Mouse (Mus musculus): ENCODE measurements at regions not wholly inside any gene's neighbourhood (a gene's known extent, or its start where the extent isn't known, plus 50 kb on each side); places are given as distances from the start of the nearest gene placed in this dataset.

DNA sequence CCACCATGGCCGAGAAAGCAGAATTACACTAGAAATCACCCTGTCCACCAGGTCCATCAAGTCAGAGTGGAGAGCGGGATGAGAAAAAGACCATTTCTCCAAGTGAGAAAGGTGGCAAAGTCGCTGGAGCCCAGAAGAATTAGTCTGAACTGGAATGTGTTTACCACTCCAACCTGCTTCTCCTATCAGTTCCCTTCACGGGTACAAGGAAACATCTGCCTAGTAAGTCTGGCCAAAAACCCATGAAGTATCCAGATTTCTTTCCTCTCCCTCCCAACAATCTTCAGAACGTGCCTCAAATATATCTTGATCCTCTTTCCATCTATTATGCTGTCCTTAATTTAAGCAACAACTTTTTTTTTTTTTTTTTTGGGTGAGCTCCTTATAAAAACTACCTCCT, 94.2 kb upstream of the Jun start:
- H3K27ac ChIP-seq (ENCODE audit: low read depth, low read length): no peak overlapping the region
- H3K4me3 ChIP-seq (ENCODE audit: low read depth, low read length): no peak overlapping the region
- H3K4me1 ChIP-seq (ENCODE audit: control insufficient read depth, insufficient read depth, low read length): no peaks in the 10 kb centered on the region
- H3K4me2 ChIP-seq (ENCODE audit: low read length): no peak overlapping the region
- no peaks in the 10 kb centered on the region for H3K36me3 ChIP-seq (ENCODE audit: control insufficient read depth, insufficient read depth, low read length)
- H3K27me3 ChIP-seq (replicated peaks; ENCODE audit: control insufficient read depth, insufficient read depth, low read length): no peaks in the 10 kb centered on the region
- no peak for DNase-seq (ENCODE audit: low spot score)
- no peaks in the 10 kb centered on the region for H3K9me3 ChIP-seq (replicated peaks; ENCODE audit: control insufficient read depth, low read length)
- H3K9ac ChIP-seq (ENCODE audit: low read length): no peak overlapping the region
- 91% methylated on average over 5 of the region's 5 CpGs for WGBS
- ATAC-seq: no peak

DNA sequence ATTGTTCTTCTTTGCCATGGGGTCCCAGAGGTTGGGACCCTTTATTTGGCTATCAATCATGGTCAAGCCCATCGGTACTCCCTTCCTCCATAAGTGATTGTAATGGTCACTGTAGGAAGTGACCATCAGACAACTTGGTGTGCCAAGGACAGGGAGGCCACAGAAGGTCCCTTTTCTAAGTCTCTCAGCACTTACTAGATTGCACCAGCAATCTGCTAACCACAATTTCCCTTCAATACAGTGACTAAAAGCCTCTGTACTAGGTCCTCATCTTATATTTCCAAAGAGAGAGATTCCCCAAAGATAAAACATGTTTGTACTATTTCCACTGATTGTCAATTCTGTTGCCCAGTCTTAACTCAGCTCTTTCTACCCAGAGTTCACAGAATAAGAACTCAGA, 96.6 kb upstream of the Jun start:
- Histone ChIP-seq H3K9ac (ENCODE audit: low read length) (no peak overlapping the region), H3K9me3 (replicated peaks; ENCODE audit: control insufficient read depth, low read length) (no peaks in the 10 kb centered on the region), H3K27ac (ENCODE audit: low read depth, low read length) (no peak overlapping the region), H3K27me3 (replicated peaks; ENCODE audit: control insufficient read depth, insufficient read depth, low read length) (no peaks in the 10 kb centered on the region), H3K4me1 (ENCODE audit: control insufficient read depth, insufficient read depth, low read length) (no peaks in the 10 kb centered on the region; the same call in 1 of the 2 replicates), H3K4me2 (ENCODE audit: low read length) (no peak overlapping the region), H3K36me3 (ENCODE audit: control insufficient read depth, insufficient read depth, low read length) (no peaks in the 10 kb centered on the region), H3K4me3 (ENCODE audit: low read depth, low read length) (no peak overlapping the region)
- no peak for ATAC-seq
- DNase-seq (ENCODE audit: low spot score): no peak
- WGBS: 71% methylated on average over 1 of the region's 1 CpGs

DNA sequence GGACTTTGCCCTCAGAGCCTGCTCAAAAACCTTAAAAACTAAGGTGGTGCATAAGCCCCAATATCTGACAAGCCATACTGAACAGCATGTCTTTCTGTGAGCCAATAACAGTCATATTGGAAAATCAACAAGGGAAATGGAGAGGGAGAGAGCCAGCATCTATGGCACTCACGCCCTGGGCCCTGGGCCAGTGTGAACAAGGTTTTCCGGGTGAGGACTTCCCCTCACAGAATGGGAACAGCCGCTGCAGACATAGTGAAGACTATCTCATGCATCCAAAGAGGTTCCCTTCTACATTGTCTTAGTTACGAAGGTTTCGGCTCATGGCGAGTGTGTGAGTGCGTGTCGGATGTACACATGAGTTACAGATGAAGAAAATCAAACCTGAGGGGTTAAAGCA, 99.7 kb upstream of the Jun start:
- H3K27me3 ChIP-seq (replicated peaks; ENCODE audit: control insufficient read depth, insufficient read depth, low read length): no peaks in the 10 kb centered on the region
- H3K9ac ChIP-seq (ENCODE audit: low read length): no peak overlapping the region
- H3K4me2 ChIP-seq (ENCODE audit: low read length): no peak overlapping the region
- no peaks in the 10 kb centered on the region for H3K36me3 ChIP-seq (ENCODE audit: control insufficient read depth, insufficient read depth, low read length)
- no peaks in the 10 kb centered on the region for H3K9me3 ChIP-seq (replicated peaks; ENCODE audit: control insufficient read depth, low read length)
- no peak overlapping the region for H3K4me3 ChIP-seq (ENCODE audit: low read depth, low read length)
- no peak for DNase-seq (ENCODE audit: low spot score)
- H3K4me1 ChIP-seq (ENCODE audit: control insufficient read depth, insufficient read depth, low read length): peaks cover 10% of the 10 kb centered on the region
- no peak overlapping the region for H3K27ac ChIP-seq (ENCODE audit: low read depth, low read length)
- ATAC-seq: no peak
- 91% methylated on average over 8 of the region's 8 CpGs for WGBS

DNA sequence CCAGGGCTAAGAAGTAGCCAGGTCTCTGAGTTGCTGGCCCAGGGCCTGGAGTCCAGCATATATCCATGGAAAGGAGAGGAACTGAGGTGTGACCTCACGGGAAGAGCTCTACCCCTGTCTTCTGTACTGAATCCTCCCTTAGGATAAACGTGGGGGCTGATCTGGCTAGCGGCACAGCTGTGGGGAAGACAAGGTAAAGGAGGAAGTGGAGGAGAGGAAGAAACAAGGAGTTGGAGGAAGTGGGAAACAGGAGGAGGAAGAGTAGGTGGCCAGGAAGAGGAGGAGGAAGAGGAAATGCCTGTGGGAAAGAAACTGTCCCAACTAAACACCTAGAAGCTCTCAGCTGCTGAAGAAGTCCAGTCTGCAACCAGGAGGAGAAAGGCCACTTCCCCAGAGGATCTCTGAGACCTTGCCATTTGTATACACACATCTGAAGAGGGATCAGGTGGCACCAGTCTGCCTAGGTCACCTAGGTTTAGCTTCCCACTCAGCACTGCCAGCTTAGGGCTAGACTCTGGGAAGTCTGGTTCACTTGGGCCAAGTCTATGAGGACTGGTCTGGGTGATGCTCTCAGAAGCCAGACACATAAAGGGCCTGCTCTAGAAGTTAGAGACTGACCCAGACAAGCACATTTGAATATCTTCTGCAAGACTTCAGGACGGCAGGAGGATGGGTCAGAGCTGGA, 100.6 kb upstream of the Jun start:
- no peak overlapping the region for H3K27ac ChIP-seq (ENCODE audit: low read depth, low read length)
- no peak overlapping the region for H3K9ac ChIP-seq (ENCODE audit: low read length)
- no peak overlapping the region for H3K4me2 ChIP-seq (ENCODE audit: low read length)
- no peak for ATAC-seq
- H3K9me3 ChIP-seq (replicated peaks; ENCODE audit: control insufficient read depth, low read length): no peaks in the 10 kb centered on the region
- H3K27me3 ChIP-seq (replicated peaks; ENCODE audit: control insufficient read depth, insufficient read depth, low read length): no peaks in the 10 kb centered on the region
- no peak overlapping the region for H3K4me3 ChIP-seq (ENCODE audit: low read depth, low read length)
- 83% methylated on average over 4 of the region's 4 CpGs for WGBS
- no peak for DNase-seq (ENCODE audit: low spot score)
- peaks cover 10% of the 10 kb centered on the region for H3K4me1 ChIP-seq (ENCODE audit: control insufficient read depth, insufficient read depth, low read length)
- no peaks in the 10 kb centered on the region for H3K36me3 ChIP-seq (ENCODE audit: control insufficient read depth, insufficient read depth, low read length)

DNA sequence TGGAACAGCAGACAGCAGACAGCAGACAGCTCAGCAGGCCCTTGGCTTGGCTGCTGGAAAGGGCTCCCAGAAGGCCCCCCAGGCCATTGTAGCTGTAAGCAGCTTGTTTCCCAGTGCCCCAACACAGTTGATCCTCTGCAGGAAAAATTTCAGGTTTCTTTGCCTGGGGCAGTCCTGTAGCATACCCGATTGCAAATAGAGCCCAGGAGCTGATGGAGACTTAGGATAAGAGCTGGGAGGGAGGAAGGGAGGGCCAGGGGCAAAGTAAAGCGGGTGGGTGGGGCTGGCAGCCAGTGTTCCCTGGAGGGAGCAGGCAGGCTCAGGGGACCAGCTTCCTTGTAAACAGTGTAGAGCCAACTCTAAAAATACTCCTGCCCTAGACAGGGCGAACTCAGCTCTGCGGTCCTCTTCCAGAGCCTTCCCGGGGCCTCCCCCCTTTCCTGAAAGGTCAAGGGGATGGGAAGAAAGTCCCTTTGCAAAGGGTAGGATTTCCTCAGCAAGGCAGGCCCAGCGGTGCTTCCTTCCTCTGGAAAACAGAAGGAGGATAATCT, 101.8 kb upstream of the Jun start:
- Histone ChIP-seq H3K4me1 (ENCODE audit: control insufficient read depth, insufficient read depth, low read length) (peaks cover 10% of the 10 kb centered on the region), H3K36me3 (ENCODE audit: control insufficient read depth, insufficient read depth, low read length) (no peaks in the 10 kb centered on the region), H3K27ac (ENCODE audit: low read depth, low read length) (no peak overlapping the region; the same call in 1 of the 2 replicates), H3K4me2 (ENCODE audit: low read length) (no peak overlapping the region), H3K27me3 (replicated peaks; ENCODE audit: control insufficient read depth, insufficient read depth, low read length) (no peaks in the 10 kb centered on the region), H3K9me3 (replicated peaks; ENCODE audit: control insufficient read depth, low read length) (no peaks in the 10 kb centered on the region), H3K9ac (ENCODE audit: low read length) (no peak overlapping the region), H3K4me3 (ENCODE audit: low read depth, low read length) (no peak overlapping the region)
- 19% methylated on average over 6 of the region's 6 CpGs for WGBS
- DNase-seq (ENCODE audit: low spot score) (peak; percentile 28), ATAC-seq (peak; percentile 65)

DNA sequence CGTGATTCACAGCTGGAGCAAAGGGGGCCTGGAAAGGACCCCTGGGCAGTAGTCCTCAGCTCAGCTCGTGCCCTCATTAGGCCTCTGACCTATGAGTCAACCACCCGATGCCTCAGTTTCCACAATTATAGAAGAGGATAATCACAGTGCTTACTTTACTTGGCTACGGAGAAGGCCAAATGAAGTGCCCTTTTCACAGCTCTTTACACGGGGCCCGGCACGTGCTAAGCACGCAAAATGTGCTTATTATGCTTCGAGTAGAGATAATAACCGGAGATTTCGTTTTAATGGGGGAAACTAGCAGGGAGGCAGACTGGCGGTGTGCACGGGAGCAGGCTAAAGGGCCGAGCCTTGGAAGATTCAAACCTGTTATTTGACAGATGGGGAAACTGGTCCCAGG, 102.4 kb upstream of the Jun start:
- 27% methylated on average over 14 of the region's 14 CpGs for WGBS
- ATAC-seq: peak; percentile 41; the same call in 1 of the 2 replicates

DNA sequence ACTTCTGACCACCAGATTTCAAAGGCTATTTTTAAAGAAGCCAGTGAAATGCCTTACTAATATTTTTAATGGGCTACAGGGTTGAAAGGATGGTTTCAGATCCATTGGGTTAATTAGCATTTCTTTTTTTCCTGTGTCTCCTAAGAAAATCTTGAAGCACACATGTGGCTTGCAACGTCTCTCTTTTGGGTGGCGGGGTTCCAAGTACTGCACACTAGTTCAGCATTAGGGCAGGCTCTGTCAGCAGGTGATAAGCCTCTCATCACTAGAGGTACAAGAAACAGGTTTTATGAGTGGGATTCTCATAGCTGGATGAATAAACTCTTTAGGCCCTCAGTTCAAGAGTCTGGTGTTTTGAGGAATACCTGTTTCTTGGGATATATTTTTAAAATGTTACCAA, 103.2 kb upstream of the Jun start:
- no peak for DNase-seq (ENCODE audit: low spot score)
- WGBS: 65% methylated on average over 2 of the region's 2 CpGs
- no peak for ATAC-seq

More for the DNA sequence above, 102.4 kb upstream of the Jun start:
- DNase-seq (ENCODE audit: low spot score): peak; percentile 39
- Histone ChIP-seq H3K4me1 (ENCODE audit: control insufficient read depth, insufficient read depth, low read length) (peaks cover 10% of the 10 kb centered on the region), H3K27ac (ENCODE audit: low read depth, low read length) (no peak overlapping the region; the same call in 1 of the 2 replicates), H3K4me2 (ENCODE audit: low read length) (no peak overlapping the region), H3K27me3 (replicated peaks; ENCODE audit: control insufficient read depth, insufficient read depth, low read length) (no peaks in the 10 kb centered on the region), H3K9ac (ENCODE audit: low read length) (no peak overlapping the region), H3K36me3 (ENCODE audit: control insufficient read depth, insufficient read depth, low read length) (no peaks in the 10 kb centered on the region), H3K4me3 (ENCODE audit: low read depth, low read length) (no peak overlapping the region), H3K9me3 (replicated peaks; ENCODE audit: control insufficient read depth, low read length) (no peaks in the 10 kb centered on the region)

DNA sequence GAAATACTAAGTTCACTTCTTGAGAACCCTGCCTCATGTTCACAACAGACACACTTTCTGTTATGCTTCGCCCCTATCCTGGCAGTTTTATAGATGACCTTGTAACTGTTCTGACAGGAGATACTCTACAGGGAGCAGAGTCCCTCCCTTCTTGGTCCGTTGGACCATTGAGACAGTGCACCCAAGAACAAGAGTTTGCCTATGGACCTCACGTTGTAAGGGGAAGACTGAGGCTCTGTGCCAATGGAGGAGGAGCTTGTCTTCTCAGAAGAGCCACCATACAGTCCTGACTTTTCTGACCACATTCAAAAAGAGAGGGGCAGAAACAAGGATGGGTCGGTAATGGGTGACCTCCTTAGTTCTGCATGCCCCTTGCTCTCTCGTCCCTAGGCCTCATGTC, 103.8 kb upstream of the Jun start:
- WGBS: 90% methylated on average over 5 of the region's 5 CpGs
- H3K4me1 ChIP-seq (ENCODE audit: control insufficient read depth, insufficient read depth, low read length): peaks cover 10% of the 10 kb centered on the region
- no peak for ATAC-seq
- H3K9ac ChIP-seq (ENCODE audit: low read length): no peak overlapping the region
- no peak for DNase-seq (ENCODE audit: low spot score)
- no peaks in the 10 kb centered on the region for H3K9me3 ChIP-seq (replicated peaks; ENCODE audit: control insufficient read depth, low read length)
- H3K27ac ChIP-seq (ENCODE audit: low read depth, low read length): no peak overlapping the region
- H3K4me3 ChIP-seq (ENCODE audit: low read depth, low read length): no peak overlapping the region
- H3K27me3 ChIP-seq (replicated peaks; ENCODE audit: control insufficient read depth, insufficient read depth, low read length): no peaks in the 10 kb centered on the region
- no peak overlapping the region for H3K4me2 ChIP-seq (ENCODE audit: low read length)
- no peaks in the 10 kb centered on the region for H3K36me3 ChIP-seq (ENCODE audit: control insufficient read depth, insufficient read depth, low read length)

More for the DNA sequence above, 103.2 kb upstream of the Jun start:
- H3K9ac ChIP-seq (ENCODE audit: low read length): no peak overlapping the region
- no peaks in the 10 kb centered on the region for H3K27me3 ChIP-seq (replicated peaks; ENCODE audit: control insufficient read depth, insufficient read depth, low read length)
- H3K4me2 ChIP-seq (ENCODE audit: low read length): no peak overlapping the region
- no peak overlapping the region for H3K27ac ChIP-seq (ENCODE audit: low read depth, low read length)
- no peaks in the 10 kb centered on the region for H3K9me3 ChIP-seq (replicated peaks; ENCODE audit: control insufficient read depth, low read length)
- no peak overlapping the region for H3K4me3 ChIP-seq (ENCODE audit: low read depth, low read length)
- peaks cover 10% of the 10 kb centered on the region for H3K4me1 ChIP-seq (ENCODE audit: control insufficient read depth, insufficient read depth, low read length)
- no peaks in the 10 kb centered on the region for H3K36me3 ChIP-seq (ENCODE audit: control insufficient read depth, insufficient read depth, low read length)

DNA sequence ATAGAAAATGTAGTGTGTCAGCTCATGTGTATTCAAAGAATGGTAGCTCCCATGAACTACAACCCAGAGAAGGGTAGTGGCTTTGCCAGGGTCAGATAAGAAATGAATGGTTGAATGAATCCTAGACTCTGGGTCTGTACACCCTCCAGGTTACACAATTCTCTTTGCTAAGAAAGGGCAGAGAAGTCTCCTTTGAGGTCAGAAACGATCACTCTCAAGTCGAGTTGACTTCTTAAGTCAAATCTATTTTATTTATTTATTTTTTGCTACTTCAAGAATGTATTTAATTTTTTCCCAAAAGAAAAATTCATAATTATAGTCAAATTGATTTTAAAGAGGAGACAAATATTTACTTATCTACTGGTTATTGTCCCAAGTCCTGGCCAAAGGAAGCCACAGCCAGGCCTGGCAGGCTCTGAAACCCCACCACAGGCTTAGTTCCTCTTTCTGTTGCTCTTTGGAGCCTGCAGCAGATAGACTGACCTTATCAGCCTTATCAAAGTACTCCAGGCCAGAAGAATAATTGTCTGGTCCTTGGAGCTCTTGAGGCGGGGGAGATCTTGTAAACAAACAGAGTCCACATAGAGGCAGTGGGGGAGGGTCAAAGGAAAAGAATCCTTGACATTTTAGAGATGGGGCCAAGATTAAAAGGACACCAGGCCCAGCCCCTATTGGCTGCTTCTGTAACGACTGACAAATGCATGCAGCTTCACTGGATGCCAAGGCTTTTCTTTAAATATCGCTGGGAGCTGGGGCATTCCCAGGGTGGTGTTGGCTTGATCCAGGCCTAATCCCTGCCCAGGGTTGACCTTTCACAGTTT, 104.6 kb upstream of the Jun start:
- no peak overlapping the region for H3K9ac ChIP-seq (ENCODE audit: low read length)
- no peak overlapping the region for H3K27ac ChIP-seq (ENCODE audit: low read depth, low read length)
- 59% methylated on average over 5 of the region's 5 CpGs for WGBS
- no peaks in the 10 kb centered on the region for H3K36me3 ChIP-seq (ENCODE audit: control insufficient read depth, insufficient read depth, low read length)
- no peaks in the 10 kb centered on the region for H3K9me3 ChIP-seq (replicated peaks; ENCODE audit: control insufficient read depth, low read length)
- no peak overlapping the region for H3K4me2 ChIP-seq (ENCODE audit: low read length)
- H3K27me3 ChIP-seq (replicated peaks; ENCODE audit: control insufficient read depth, insufficient read depth, low read length): no peaks in the 10 kb centered on the region
- peaks cover 10% of the 10 kb centered on the region for H3K4me1 ChIP-seq (ENCODE audit: control insufficient read depth, insufficient read depth, low read length)
- ATAC-seq (no peak), DNase-seq (ENCODE audit: low spot score) (no peak)
- no peak overlapping the region for H3K4me3 ChIP-seq (ENCODE audit: low read depth, low read length)
